Mouse (Mus musculus) bone marrow macrophage, adult 2 months (primary cell): ENCODE data around the gene Ppfia4.

Experiments
- CTCF ChIP-seq: IDR thresholded peaks from 2 replicates; pipeline ENCODE4 v1.5.1; 2012; ENCODE audit warnings: low read depth, mild to moderate bottlenecking, low read length, moderate library complexity
- POLR2A ChIP-seq: IDR thresholded peaks from 2 replicates; pipeline ENCODE4 v1.6.1; 2012; ENCODE audit warnings: mild to moderate bottlenecking, low read depth, low read length, borderline replicate concordance

- TF ChIP-seq POLR2A (no peak), CTCF (no peak)
Measured at GRCm38 (mm10) chr1:134292073-134292472, 40.7 kb downstream of the Ppfia4 start.
